Mouse (Mus musculus): ENCODE results near the gene Slc38a2. TPM values are rescaled to one million over a fixed set of nuclear protein-coding genes. Genes with fewer than 3 reads are reported as not detected.

Gene Slc38a2
- total RNA-seq, 1 experiment, result 262 TPM

DNA sequence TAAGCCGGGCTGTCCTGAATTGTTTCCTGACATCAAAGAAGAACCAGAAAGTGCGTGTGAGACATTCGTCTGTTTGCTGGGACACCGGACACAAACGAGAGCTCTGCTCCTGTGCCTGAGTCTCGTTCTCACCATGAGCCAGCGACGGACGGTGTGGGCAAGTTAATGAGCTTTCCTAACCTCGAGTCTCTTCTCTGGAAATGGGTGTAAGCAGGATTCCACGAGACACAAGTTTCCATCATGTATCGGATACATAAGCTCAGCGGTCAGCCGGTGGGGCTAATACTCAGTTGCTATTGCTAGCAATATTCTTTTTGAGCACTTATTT lies 41.3 kb downstream of the Slc38a2 start:
- Histone ChIP-seq H3K27ac (ENCODE audit: insufficient read depth, low read depth, low read length, poor library complexity, severe bottlenecking) (no peak overlapping the region), H3K36me3 (ENCODE audit: control insufficient read depth, insufficient read depth, low read length, poor library complexity, severe bottlenecking) (no peaks in the 10 kb centered on the region), H3K4me1 (ENCODE audit: control insufficient read depth in 2 of 2, insufficient read depth in 2 of 2, low read length in 2 of 2, poor library complexity in 1 of 2) (peaks cover 3 to 10% of the 10 kb centered on the region in 2 experiments; a peak in 2 of 4 replicates), H3K9me3 (ENCODE audit: control insufficient read depth, insufficient read depth, low read depth, low read length) (no peaks in the 10 kb centered on the region), H3K4me3 (ENCODE audit: insufficient read depth in 1 of 2, low read depth in 1 of 2, low read length in 2 of 2, poor library complexity in 1 of 2, severe bottlenecking in 1 of 2) (0 out of 4 replicates have a peak overlapping the region, but pooled peaks of 1 of the 2 experiments have one; percentile 2), H3K9ac (ENCODE audit: insufficient read depth, low read depth, low read length, poor library complexity, severe bottlenecking) (no peak overlapping the region)
- in situ Hi-C loops (cut with MboI; ENCODE audit: low sequenced_read_pairs in 2 of 2, unreplicated experiment in 2 of 2), result no loop called here
- TF ChIP-seq MAFK (IDR thresholded peaks at IDR 0.05; ENCODE audit: insufficient read depth, low read depth, low read length), result no peak
- no peak for TF ChIP-seq ZC3H11A (IDR thresholded peaks at IDR 0.05; ENCODE audit: borderline replicate concordance, low read depth, low read length)
- TF ChIP-seq HCFC1 (IDR thresholded peaks at IDR 0.05; ENCODE audit: borderline replicate concordance, insufficient read depth, low read length), result no peak
- no peak for TF ChIP-seq CHD2 (IDR thresholded peaks at IDR 0.05; ENCODE audit: low read depth, low read length)
- TF ChIP-seq ZNF384 (IDR thresholded peaks at IDR 0.05; ENCODE audit: low read depth, low read length), result no peak
- no peak for DNase-seq (ENCODE audit: low read depth, low spot score)

- Histone ChIP-seq H3K9ac (ENCODE audit: insufficient read depth, low read depth, low read length, poor library complexity, severe bottlenecking) (no peak overlapping the region), H3K4me3 (ENCODE audit: insufficient read depth in 1 of 2, low read depth in 1 of 2, low read length in 2 of 2, poor library complexity in 1 of 2, severe bottlenecking in 1 of 2) (no peak overlapping the region), H3K9me3 (ENCODE audit: control insufficient read depth, insufficient read depth, low read depth, low read length) (no peaks in the 10 kb centered on the region), H3K36me3 (ENCODE audit: control insufficient read depth, insufficient read depth, low read length, poor library complexity, severe bottlenecking) (no peaks in the 10 kb centered on the region), H3K4me1 (ENCODE audit: control insufficient read depth in 2 of 2, insufficient read depth in 2 of 2, low read length in 2 of 2, poor library complexity in 1 of 2) (peaks cover 3 to 10% of the 10 kb centered on the region in 2 experiments; a peak in 2 of 4 replicates), H3K27ac (ENCODE audit: insufficient read depth, low read depth, low read length, poor library complexity, severe bottlenecking) (no peak overlapping the region)
- DNase-seq (ENCODE audit: low read depth, low spot score), result no peak
- TF ChIP-seq HCFC1 (IDR thresholded peaks at IDR 0.05; ENCODE audit: borderline replicate concordance, insufficient read depth, low read length) (no peak), CHD2 (IDR thresholded peaks at IDR 0.05; ENCODE audit: low read depth, low read length) (no peak), ZC3H11A (IDR thresholded peaks at IDR 0.05; ENCODE audit: borderline replicate concordance, low read depth, low read length) (no peak), ZNF384 (IDR thresholded peaks at IDR 0.05; ENCODE audit: low read depth, low read length) (no peak), MAFK (IDR thresholded peaks at IDR 0.05; ENCODE audit: insufficient read depth, low read depth, low read length) (no peak)
- in situ Hi-C loops (cut with MboI; ENCODE audit: low sequenced_read_pairs in 2 of 2, unreplicated experiment in 2 of 2), result no loop called here
Observed at GRCm38 (mm10) chr15:96657576-96658274, 41.8 kb downstream of the Slc38a2 start.

DNA sequence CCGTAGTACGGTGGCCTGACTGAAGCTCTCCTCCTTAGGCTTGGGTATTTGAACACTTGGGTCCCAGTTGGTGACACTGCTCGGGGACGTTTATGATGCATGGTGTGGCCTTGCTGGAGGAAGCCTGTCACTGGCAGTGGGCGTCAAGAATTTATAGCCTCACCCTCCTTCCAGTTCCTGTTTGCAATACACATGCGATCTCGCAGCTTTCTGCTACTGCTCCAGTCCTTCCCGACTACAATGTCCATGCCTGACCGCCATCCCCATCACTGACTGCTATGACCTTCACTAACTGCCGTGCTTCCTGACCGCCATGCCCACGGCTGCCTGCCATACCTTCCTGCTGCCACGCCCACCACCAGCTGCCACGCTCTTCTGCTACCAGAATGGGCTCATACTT lies 44.0 kb downstream of the Slc38a2 start:
- no peaks in the 10 kb centered on the region for H3K36me3 ChIP-seq (ENCODE audit: control insufficient read depth, insufficient read depth, low read length, poor library complexity, severe bottlenecking)
- peaks cover 3% of the 10 kb centered on the region in 2 experiments; a peak in 2 of 4 replicates for H3K4me1 ChIP-seq (ENCODE audit: control insufficient read depth in 2 of 2, insufficient read depth in 2 of 2, low read length in 2 of 2, poor library complexity in 1 of 2)
- no peak for DNase-seq (ENCODE audit: low read depth, low spot score)
- no peak overlapping the region for H3K27ac ChIP-seq (ENCODE audit: insufficient read depth, low read depth, low read length, poor library complexity, severe bottlenecking)
- H3K9me3 ChIP-seq (ENCODE audit: control insufficient read depth, insufficient read depth, low read depth, low read length), result no peaks in the 10 kb centered on the region
- no peak overlapping the region for H3K9ac ChIP-seq (ENCODE audit: insufficient read depth, low read depth, low read length, poor library complexity, severe bottlenecking)
- no peak for TF ChIP-seq MAFK (IDR thresholded peaks at IDR 0.05; ENCODE audit: insufficient read depth, low read depth, low read length)
- TF ChIP-seq CHD2 (IDR thresholded peaks at IDR 0.05; ENCODE audit: low read depth, low read length), result no peak
- TF ChIP-seq ZNF384 (IDR thresholded peaks at IDR 0.05; ENCODE audit: low read depth, low read length), result no peak
- TF ChIP-seq ZC3H11A (IDR thresholded peaks at IDR 0.05; ENCODE audit: borderline replicate concordance, low read depth, low read length), result no peak
- TF ChIP-seq HCFC1 (IDR thresholded peaks at IDR 0.05; ENCODE audit: borderline replicate concordance, insufficient read depth, low read length), result no peak
- in situ Hi-C loops (cut with MboI; ENCODE audit: low sequenced_read_pairs in 2 of 2, unreplicated experiment in 2 of 2), result no loop called here
- H3K4me3 ChIP-seq (ENCODE audit: insufficient read depth in 1 of 2, low read depth in 1 of 2, low read length in 2 of 2, poor library complexity in 1 of 2, severe bottlenecking in 1 of 2), result no peak overlapping the region

- H3K36me3 ChIP-seq (ENCODE audit: control insufficient read depth, insufficient read depth, low read length, poor library complexity, severe bottlenecking), result no peaks in the 10 kb centered on the region
- in situ Hi-C loops (cut with MboI; ENCODE audit: low sequenced_read_pairs in 2 of 2, unreplicated experiment in 2 of 2), result no loop called here
- DNase-seq (ENCODE audit: low read depth, low spot score), result no peak
- no peak overlapping the region for H3K4me3 ChIP-seq (ENCODE audit: insufficient read depth in 1 of 2, low read depth in 1 of 2, low read length in 2 of 2, poor library complexity in 1 of 2, severe bottlenecking in 1 of 2)
- peaks cover 2 to 3% of the 10 kb centered on the region in 2 experiments; a peak in 2 of 4 replicates for H3K4me1 ChIP-seq (ENCODE audit: control insufficient read depth in 2 of 2, insufficient read depth in 2 of 2, low read length in 2 of 2, poor library complexity in 1 of 2)
- H3K9me3 ChIP-seq (ENCODE audit: control insufficient read depth, insufficient read depth, low read depth, low read length), result no peaks in the 10 kb centered on the region
- H3K27ac ChIP-seq (ENCODE audit: insufficient read depth, low read depth, low read length, poor library complexity, severe bottlenecking), result no peak overlapping the region
- TF ChIP-seq HCFC1 (IDR thresholded peaks at IDR 0.05; ENCODE audit: borderline replicate concordance, insufficient read depth, low read length) (no peak), ZNF384 (IDR thresholded peaks at IDR 0.05; ENCODE audit: low read depth, low read length) (no peak), CHD2 (IDR thresholded peaks at IDR 0.05; ENCODE audit: low read depth, low read length) (no peak), ZC3H11A (IDR thresholded peaks at IDR 0.05; ENCODE audit: borderline replicate concordance, low read depth, low read length) (no peak), MAFK (IDR thresholded peaks at IDR 0.05; ENCODE audit: insufficient read depth, low read depth, low read length) (no peak)
- H3K9ac ChIP-seq (ENCODE audit: insufficient read depth, low read depth, low read length, poor library complexity, severe bottlenecking), result no peak overlapping the region
Observed at GRCm38 (mm10) chr15:96654714-96655113, 44.8 kb downstream of the Slc38a2 start.
